Mouse (Mus musculus) CH12.LX (cell line): ENCODE measurements at regions not wholly inside any gene's neighbourhood (a gene's known extent, or its start where the extent isn't known, plus 50 kb on each side); places are given as distances from the start of the nearest gene placed in this dataset.

Experiments used
- BHLHE40 ChIP-seq: IDR thresholded peaks from 2 replicates; pipeline ENCODE4 v1.6.1; 2011; ENCODE audit warnings: mild to moderate bottlenecking, low read depth, low read length, improper control_type of control experiment
- CTCF ChIP-seq, 2 experiments: IDR thresholded peaks in 1 of 2; conservative IDR thresholded peaks in 1 of 2; 2 replicates each; pipeline ENCODE4 v1.5.1; 2011 to 2012; ENCODE audit warnings: low read depth in 2 of 2, low read length in 2 of 2, improper control_type of control experiment in 1 of 2, inconsistent platforms in 1 of 2, mild to moderate bottlenecking in 1 of 2, moderate library complexity in 1 of 2
- EP300 ChIP-seq: IDR thresholded peaks from 2 replicates; pipeline ENCODE4 v1.6.1; 2011; ENCODE audit warnings: low read length, improper control_type of control experiment
- HCFC1 ChIP-seq: IDR thresholded peaks from 2 replicates; pipeline ENCODE4 v1.6.1; 2012; ENCODE audit warnings: low read depth, mild to moderate bottlenecking, inconsistent platforms, low read length, improper control_type of control experiment
- POLR2A ChIP-seq: IDR thresholded peaks from 2 replicates; pipeline ENCODE4 v1.6.1; 2011; ENCODE audit warnings: low read depth, mild to moderate bottlenecking, improper control_type of control experiment, low read length

DNA sequence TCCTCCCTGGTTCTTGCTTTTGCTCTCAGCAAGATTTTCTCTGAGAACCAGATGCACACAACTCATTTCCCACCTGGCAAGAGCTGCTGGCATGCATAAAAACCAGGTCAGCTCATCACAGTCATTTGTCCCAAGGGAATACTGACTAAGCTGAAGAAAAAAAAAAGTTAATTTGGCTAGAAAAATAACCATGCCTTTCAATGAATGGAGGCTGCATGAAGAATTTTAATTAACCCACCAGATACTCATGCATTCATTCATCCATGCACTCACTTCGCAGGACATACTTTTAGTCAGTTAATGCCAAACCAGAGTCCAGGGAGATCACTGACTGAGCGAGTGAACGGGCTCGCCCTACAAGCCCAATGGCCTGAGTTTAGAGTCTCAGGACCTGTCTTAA is 505.4 kb upstream of the Hs6st1 start:
- TF ChIP-seq CTCF (conservative IDR thresholded peaks at IDR 0.05 in 1 of 2, IDR thresholded peaks at IDR 0.05 in 1 of 2; ENCODE audit: low read depth in 2 of 2, low read length in 2 of 2) (no peak), POLR2A (no peak), EP300 (no peak), BHLHE40 (no peak), HCFC1 (no peak)
